Mouse (Mus musculus) thymus, postnatal 0 days (tissue): Measurements from ENCODE around the gene Lrrn3. TPM values are rescaled to one million over a fixed set of nuclear protein-coding genes. Genes with fewer than 3 reads are reported as not detected.

Experiments used
- DNase-seq: peaks from one replicate; pipeline ENCODE4 v3.0.0-alpha.2; 2015; ENCODE audit warnings: low spot score
- polyA plus RNA-seq: library from polyadenylated mRNA; unstranded; fragments of >200 nt; fragmentation: Nextera tagmentation; extraction: Ambion mirVana; gene quantifications from 2 replicates; pipeline ENCODE4 v1.2.1, GENCODE M21; 2015

Lrrn3 gene
- polyA plus RNA-seq, 1 experiment from 2014 or later = 0.55 TPM

GRCm38 (mm10) chr12:41436206-41436985 is 49.8 kb downstream of the Lrrn3 start:
- DNase-seq = no peak

- DNase-seq = no peak
Observed at GRCm38 (mm10) chr12:41428806-41429205, 57.4 kb downstream of the Lrrn3 start.

GRCm38 (mm10) chr12:41427464-41427863 is 58.8 kb downstream of the Lrrn3 start:
- DNase-seq = no peak

- DNase-seq = no peak
Observed at GRCm38 (mm10) chr12:41425101-41425679, 61.0 kb downstream of the Lrrn3 start.

- DNase-seq = no peak
Observed at GRCm38 (mm10) chr12:41417961-41418360, 68.3 kb downstream of the Lrrn3 start.

- DNase-seq = no peak
Observed at GRCm38 (mm10) chr12:41417099-41417498, 69.1 kb downstream of the Lrrn3 start.

- no peak for DNase-seq
Observed at GRCm38 (mm10) chr12:41416635-41417034, 69.6 kb downstream of the Lrrn3 start.

GRCm38 (mm10) chr12:41409431-41409830 is 76.8 kb downstream of the Lrrn3 start:
- no peak for DNase-seq

GRCm38 (mm10) chr12:41401923-41402322 is 84.3 kb downstream of the Lrrn3 start:
- DNase-seq = no peak
